Mouse (Mus musculus) forebrain, postnatal 0 days (tissue): ENCODE results near the gene Gm9972. TPM values are rescaled to one million over a fixed set of nuclear protein-coding genes. Genes with fewer than 3 reads are reported as not detected.
A peak's percentile ranks its signal among the peaks of the same experiment; 100 is the strongest.

Source experiments
- ATAC-seq: fragments of 200-750 bp; cut with Nextera tagmentation; 2 replicates; pipeline ENCODE4 v1.8.0; 2017; ENCODE audit warnings: mild to moderate bottlenecking, moderate library complexity
- DNase-seq: peaks from one replicate; pipeline ENCODE4 v3.0.0-alpha.2; 2015
- H3K27ac ChIP-seq: fragments of 300-500 bp; sonication (generic); 2 replicates; pipeline ENCODE4 v1.5.1; 2014; ENCODE audit warnings: low read depth, mild to moderate bottlenecking, antibody characterized with exemption, low read length, moderate library complexity, mixed read lengths
- H3K27me3 ChIP-seq: fragments of 300-500 bp; sonication (generic); 2 replicates; pipeline ENCODE4 v1.6.1; 2014; ENCODE audit warnings: mild to moderate bottlenecking, low read length, mixed read lengths; ENCODE audit not compliant: insufficient read depth
- H3K36me3 ChIP-seq: fragments of 300-500 bp; sonication (generic); 2 replicates; pipeline ENCODE4 v1.6.1; 2014; ENCODE audit warnings: mild to moderate bottlenecking, moderate library complexity; ENCODE audit not compliant: insufficient read depth
- H3K4me1 ChIP-seq: fragments of 300-500 bp; sonication (generic); 2 replicates; pipeline ENCODE4 v1.6.1; 2014; ENCODE audit warnings: antibody characterized with exemption; ENCODE audit not compliant: insufficient read depth
- H3K4me2 ChIP-seq: fragments of 300-500 bp; sonication (generic); 2 replicates; pipeline ENCODE4 v1.6.1; 2014; ENCODE audit warnings: low read depth, mild to moderate bottlenecking, moderate library complexity
- H3K4me3 ChIP-seq: fragments of 300-500 bp; sonication (generic); 2 replicates; pipeline ENCODE4 v1.5.1; 2014; ENCODE audit warnings: low read depth, low read length, mixed read lengths
- H3K9ac ChIP-seq: fragments of 300-500 bp; sonication (generic); 2 replicates; pipeline ENCODE4 v1.6.1; 2014; ENCODE audit warnings: mild to moderate bottlenecking
- H3K9me3 ChIP-seq: fragments of 300-500 bp; sonication (generic); 2 replicates; pipeline ENCODE4 v1.6.1; 2016; ENCODE audit warnings: low read length
- CTCF ChIP-seq: sonication (generic); IDR thresholded peaks from 2 replicates; pipeline ENCODE4 v1.5.1; 2016; ENCODE audit warnings: antibody characterized with exemption, control low read depth, low read depth
- WGBS: fragments of 180-500 bp; shearing (Covaris S2); extraction: QIAGEN DNeasy Blood & Tissue Kit; methylation state at CpG from one replicate; pipeline ENCODE4 v1.1.7; 2014; 5-methylcytosine and 5-hydroxymethylcytosine counted together
- polyA plus RNA-seq: library from polyadenylated mRNA; unstranded; fragments of >200 nt; fragmentation: Nextera tagmentation; extraction: Ambion mirVana; gene quantifications from 2 replicates; pipeline ENCODE4 v1.2.1, GENCODE M21; 2015
- total RNA-seq: library from RNA; depleted of rRNA; stranded (reverse); fragments of >200 nt; gene quantifications from 2 replicates; pipeline ENCODE4 v1.2.3, GENCODE M21; 2014; rRNA removed

Gm9972 gene
- not detected in 2 replicates for total RNA-seq
- polyA plus RNA-seq, result not detected in 2 replicates

DNA sequence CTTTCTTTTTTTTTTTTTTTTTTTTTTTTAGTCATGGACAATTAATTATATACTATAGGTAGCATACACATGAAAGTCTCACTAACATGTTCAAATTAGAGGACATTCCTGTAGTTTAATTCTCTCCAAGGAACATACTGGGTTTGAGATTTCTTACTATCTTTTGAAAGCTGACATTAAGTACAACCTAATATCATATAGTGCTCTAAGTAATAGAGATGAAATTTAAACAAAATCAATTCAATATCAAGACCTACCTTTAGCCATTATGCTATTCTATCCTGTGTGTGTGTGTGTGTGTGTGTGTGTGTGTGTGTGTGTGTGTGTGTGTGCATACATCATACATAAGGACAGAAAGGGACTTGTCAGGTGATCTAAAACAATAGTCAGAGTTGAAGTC, at the start of gene Gm9972:
Gene Gm9972, plus strand, starts transcription at position 301 of the 400 bp plus-strand sequence.
- Histone ChIP-seq H3K27me3 (no peaks in the 10 kb centered on the region), H3K4me2 (no peak within 1 kb of the TSS), H3K36me3 (no peaks in the 10 kb centered on the region), H3K9ac (no peak within 1 kb of the TSS), H3K4me1 (no peaks in the 10 kb centered on the region), H3K4me3 (no peak within 1 kb of the TSS), H3K27ac (no peak within 1 kb of the TSS), H3K9me3 (no peaks in the 10 kb centered on the region)
- DNase-seq, result no peak
- no peak for ATAC-seq
- TF ChIP-seq CTCF, result no peak

DNA sequence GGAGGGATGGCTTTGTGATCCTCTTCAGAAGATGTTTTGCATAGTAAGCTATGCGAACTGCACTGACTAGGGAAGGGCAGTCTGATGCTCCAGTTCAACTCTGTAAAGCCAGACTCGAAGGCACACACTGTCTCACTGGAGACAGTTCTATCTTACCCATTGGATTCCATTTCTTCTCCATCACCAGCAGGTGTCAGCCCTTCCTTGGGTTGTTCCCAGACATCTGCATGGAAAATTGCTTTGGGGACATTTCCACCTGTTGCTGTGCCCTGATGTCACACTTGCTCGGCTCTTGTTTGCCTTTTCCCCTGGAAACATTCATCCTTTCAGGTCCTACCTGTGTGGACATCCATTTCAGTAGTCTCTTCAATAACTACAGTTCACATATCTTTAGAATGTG, 36.4 kb upstream of the Gm9972 start:
- no peaks in the 10 kb centered on the region for H3K36me3 ChIP-seq
- H3K27ac ChIP-seq, result no peak overlapping the region
- H3K4me2 ChIP-seq, result no peak overlapping the region
- peak; percentile 57 for TF ChIP-seq CTCF
- no peaks in the 10 kb centered on the region for H3K4me1 ChIP-seq
- H3K4me3 ChIP-seq, result no peak overlapping the region
- no peak overlapping the region for H3K9ac ChIP-seq
- DNase-seq (peak; percentile 35), ATAC-seq (no peak)
- no peaks in the 10 kb centered on the region for H3K27me3 ChIP-seq
- H3K9me3 ChIP-seq, result no peaks in the 10 kb centered on the region
- WGBS, result 57% methylated on average over 3 of the region's 3 CpGs

DNA sequence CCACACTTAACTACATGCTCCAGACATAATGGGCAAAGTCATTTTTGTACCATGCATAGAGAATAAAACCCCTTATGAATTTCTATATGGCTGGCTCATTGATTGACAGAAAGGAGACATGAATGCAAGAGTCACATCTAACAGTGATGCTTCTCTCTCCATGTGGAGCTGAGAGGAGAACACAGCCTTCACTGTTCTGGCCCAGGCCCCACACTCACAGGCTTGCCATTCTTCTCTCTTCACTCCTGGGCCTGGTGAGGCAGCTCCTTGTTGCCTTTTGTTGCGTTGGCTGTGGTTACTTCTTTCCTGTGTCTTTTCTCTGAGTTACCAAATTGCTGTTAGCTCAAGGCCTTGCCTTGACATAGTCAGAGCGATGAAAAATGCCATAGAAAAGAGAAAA, 23.6 kb upstream of the Gm9972 start:
- no peaks in the 10 kb centered on the region for H3K4me1 ChIP-seq
- no peak overlapping the region for H3K4me2 ChIP-seq
- no peaks in the 10 kb centered on the region for H3K27me3 ChIP-seq
- H3K9ac ChIP-seq, result no peak overlapping the region
- no peaks in the 10 kb centered on the region for H3K36me3 ChIP-seq
- DNase-seq (peak; percentile 8), ATAC-seq (peak; percentile 51; the same call in 1 of the 2 replicates)
- no peak overlapping the region for H3K4me3 ChIP-seq
- TF ChIP-seq CTCF, result no peak
- H3K9me3 ChIP-seq, result no peaks in the 10 kb centered on the region
- peak overlapping the region; percentile 41; the same call in 1 of the 2 replicates for H3K27ac ChIP-seq
- 74% methylated on average over 2 of the region's 2 CpGs for WGBS

DNA sequence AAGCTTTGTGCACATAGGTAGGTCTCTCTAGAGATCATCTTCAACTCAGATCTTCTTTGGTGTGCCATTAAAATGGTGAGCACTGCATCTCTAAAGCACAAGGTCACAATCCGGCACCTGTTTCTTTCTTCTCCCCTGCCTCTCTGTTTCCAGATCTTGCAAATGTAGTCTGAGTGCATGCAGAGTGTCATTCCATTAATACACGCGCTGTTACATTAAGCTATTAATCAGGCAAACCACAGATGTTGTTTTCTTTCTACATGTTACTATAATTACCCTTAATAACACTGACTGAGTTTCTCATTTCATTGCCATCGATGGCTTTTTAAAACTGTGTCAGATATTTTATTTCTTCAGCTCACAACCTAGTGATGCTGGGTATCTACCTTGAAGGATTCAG, 22.6 kb upstream of the Gm9972 start:
- DNase-seq (peak; percentile 33), ATAC-seq (peak; percentile 58; the same call in 1 of the 2 replicates)

DNA sequence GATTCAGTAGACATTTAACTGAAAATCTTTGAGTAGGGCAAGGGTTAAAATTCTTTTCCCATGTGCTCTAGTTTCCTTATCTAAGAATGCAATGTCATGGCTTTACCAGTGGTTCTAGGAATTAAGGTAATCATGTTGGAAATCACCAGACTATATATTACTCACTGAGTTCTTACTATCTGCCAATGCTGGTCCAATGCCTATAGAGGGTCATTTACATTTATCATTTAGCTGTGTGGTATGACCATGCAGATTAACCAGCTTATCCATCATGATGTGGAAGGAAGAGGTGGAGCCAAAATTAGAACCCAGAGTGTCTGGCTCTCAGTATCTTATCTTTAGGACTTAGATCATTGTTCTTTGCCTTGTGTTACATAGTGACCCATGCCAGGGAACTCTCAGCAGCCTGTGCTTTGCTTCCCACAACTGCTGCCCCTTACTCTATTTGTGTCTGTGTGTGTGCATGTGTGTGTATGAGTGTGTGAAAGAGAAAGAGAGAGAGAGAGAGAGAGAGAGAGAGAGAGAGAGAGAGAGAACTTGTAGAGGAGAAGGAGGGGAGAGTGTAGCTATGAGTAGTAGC, 12.3 kb upstream of the Gm9972 start:
- Histone ChIP-seq H3K4me1 (no peaks in the 10 kb centered on the region), H3K36me3 (no peaks in the 10 kb centered on the region), H3K9me3 (no peaks in the 10 kb centered on the region), H3K4me3 (no peak overlapping the region), H3K27ac (no peak overlapping the region), H3K27me3 (no peaks in the 10 kb centered on the region), H3K9ac (no peak overlapping the region), H3K4me2 (no peak overlapping the region)
- DNase-seq (no peak), ATAC-seq (no peak)
- TF ChIP-seq CTCF, result no peak

More for the DNA sequence above, 22.6 kb upstream of the Gm9972 start:
- TF ChIP-seq CTCF, result no peak
- 38% methylated on average over 4 of the region's 4 CpGs for WGBS
- 0 out of 2 replicates have a peak overlapping the region, but pooled peaks have one; percentile 9 for H3K27ac ChIP-seq
- H3K9me3 ChIP-seq, result no peaks in the 10 kb centered on the region
- no peaks in the 10 kb centered on the region for H3K36me3 ChIP-seq
- H3K4me2 ChIP-seq, result no peak overlapping the region
- no peaks in the 10 kb centered on the region for H3K4me1 ChIP-seq
- no peaks in the 10 kb centered on the region for H3K27me3 ChIP-seq
- H3K4me3 ChIP-seq, result no peak overlapping the region
- no peak overlapping the region for H3K9ac ChIP-seq

DNA sequence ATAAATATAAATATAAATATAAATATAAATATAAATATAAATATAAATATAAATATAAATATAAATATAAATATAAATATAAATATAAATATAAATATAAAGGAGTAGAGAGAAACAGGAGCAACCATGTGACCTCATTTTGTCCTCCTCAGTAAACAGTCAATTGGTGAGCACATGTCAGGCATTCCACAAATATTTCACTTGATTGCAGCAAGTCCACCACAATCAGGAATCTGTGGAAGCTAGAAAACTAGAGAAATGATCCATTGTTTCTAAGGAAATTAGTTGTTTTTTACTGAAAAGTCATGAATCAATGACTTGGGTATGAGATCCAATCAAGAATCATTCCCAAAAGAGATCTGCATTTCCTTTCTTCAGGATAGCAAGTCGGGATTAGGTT, 5.7 kb upstream of the Gm9972 start:
- Histone ChIP-seq H3K27ac (no peak overlapping the region), H3K9me3 (no peaks in the 10 kb centered on the region), H3K27me3 (no peaks in the 10 kb centered on the region), H3K4me1 (no peaks in the 10 kb centered on the region), H3K9ac (no peak overlapping the region), H3K36me3 (no peaks in the 10 kb centered on the region), H3K4me3 (no peak overlapping the region), H3K4me2 (no peak overlapping the region)
- WGBS, result 86% methylated on average over 1 of the region's 1 CpGs
- no peak for ATAC-seq
- no peak for DNase-seq
- TF ChIP-seq CTCF, result no peak

DNA sequence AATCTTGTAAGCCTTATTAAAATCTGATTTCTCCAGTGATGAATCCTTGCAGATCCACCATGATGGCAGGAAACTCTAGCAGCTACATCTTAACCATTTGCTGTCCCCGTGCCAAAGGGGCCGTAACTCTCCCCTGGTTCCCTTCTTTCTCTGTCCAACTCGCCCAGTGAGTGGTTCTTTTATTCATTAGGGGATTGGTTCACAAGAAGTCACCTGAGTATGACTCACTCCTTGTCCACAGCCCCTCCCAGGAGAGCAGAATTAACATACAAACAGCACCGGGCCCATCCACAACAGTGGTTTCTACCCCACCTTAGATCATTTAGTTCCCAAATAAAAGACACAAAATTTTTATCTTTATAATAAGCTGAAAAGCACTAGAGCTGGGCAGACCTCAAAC, 3.4 kb upstream of the Gm9972 start:
- H3K4me1 ChIP-seq, result no peaks in the 10 kb centered on the region
- H3K36me3 ChIP-seq, result no peaks in the 10 kb centered on the region
- H3K27me3 ChIP-seq, result no peaks in the 10 kb centered on the region
- H3K4me3 ChIP-seq, result no peak overlapping the region
- no peak for TF ChIP-seq CTCF
- no peak overlapping the region for H3K9ac ChIP-seq
- no peak overlapping the region for H3K27ac ChIP-seq
- no peak for DNase-seq
- no peak for ATAC-seq
- H3K9me3 ChIP-seq, result no peaks in the 10 kb centered on the region
- 71% methylated on average over 4 of the region's 4 CpGs for WGBS
- H3K4me2 ChIP-seq, result no peak overlapping the region
